Mouse (Mus musculus) stomach, embryonic 14.5 days (tissue): ENCODE measurements around the gene Pnkp. TPM values are rescaled to one million over a fixed set of nuclear protein-coding genes. Genes with fewer than 3 reads are reported as not detected.

Source experiments
- ATAC-seq: fragments of 200-750 bp; cut with Nextera tagmentation; 2 replicates; pipeline ENCODE4 v1.8.0; 2017; ENCODE audit warnings: low read depth, moderate TSS enrichment; ENCODE audit not compliant: insufficient number of reproducible peaks, insufficient read depth, low FRiP score
- H3K27ac ChIP-seq: fragments of 300-500 bp; sonication (generic); 2 replicates; pipeline ENCODE4 v1.5.1; 2014; ENCODE audit warnings: mild to moderate bottlenecking, low read length, moderate library complexity, mixed read lengths
- H3K27me3 ChIP-seq: fragments of 300-500 bp; sonication (generic); 2 replicates; pipeline ENCODE4 v1.6.1; 2014; ENCODE audit warnings: low read length, control low read depth, mixed read lengths; ENCODE audit not compliant: control insufficient read depth, insufficient read depth
- H3K36me3 ChIP-seq: fragments of 300-500 bp; sonication (generic); 2 replicates; pipeline ENCODE4 v1.6.1; 2014; ENCODE audit warnings: mild to moderate bottlenecking, control low read depth, low read length, moderate library complexity, mixed read lengths; ENCODE audit not compliant: control insufficient read depth, insufficient read depth
- H3K4me1 ChIP-seq: fragments of 300-500 bp; sonication (generic); 2 replicates; pipeline ENCODE4 v1.6.1; 2014; ENCODE audit warnings: low read length, control low read depth, mixed read lengths; ENCODE audit not compliant: control insufficient read depth, insufficient read depth
- H3K4me2 ChIP-seq: fragments of 300-500 bp; sonication (generic); replicated peaks from 2 replicates; pipeline ENCODE4 v1.6.1; 2014; ENCODE audit warnings: low read depth, low read length, control low read depth
- H3K4me3 ChIP-seq: fragments of 300-500 bp; sonication (generic); 2 replicates; pipeline ENCODE4 v1.5.1; 2014; ENCODE audit warnings: low read depth, low read length, control low read depth
- H3K9ac ChIP-seq: fragments of 300-500 bp; sonication (generic); replicated peaks from 2 replicates; pipeline ENCODE4 v1.6.1; 2014; ENCODE audit warnings: low read depth, mild to moderate bottlenecking, control low read depth, low read length, moderate library complexity, mixed read lengths
- H3K9me3 ChIP-seq: fragments of 300-500 bp; sonication (generic); 2 replicates; pipeline ENCODE4 v1.6.1; 2016; ENCODE audit warnings: low read depth, low read length, control low read depth; ENCODE audit not compliant: control insufficient read depth
- WGBS: fragments of 180-500 bp; shearing (Covaris S2); extraction: QIAGEN DNeasy Blood & Tissue Kit; methylation state at CpG from one replicate; pipeline ENCODE4 v1.1.7; 2014; 5-methylcytosine and 5-hydroxymethylcytosine counted together
- polyA plus RNA-seq: library from polyadenylated mRNA; unstranded; fragments of >200 nt; fragmentation: Nextera tagmentation; extraction: Ambion mirVana; gene quantifications from 2 replicates; pipeline ENCODE4 v1.2.1, GENCODE M21; 2014

Gene Pnkp
- polyA plus RNA-seq = 25.7 and 30.0 TPM in 2 replicates

GRCm38 (mm10) chr7:44857042-44857552 lies at the start of gene Pnkp:
Pnkp (plus strand) TSS chr7:44857139.
- peak within 1 kb of the TSS; percentile 96 for H3K4me2 ChIP-seq
- peak within 1 kb of the TSS; percentile 93 for H3K27ac ChIP-seq
- H3K9me3 ChIP-seq = no peaks in the 10 kb centered on the region
- peak within 1 kb of the TSS; percentile 64 for H3K9ac ChIP-seq
- WGBS = under 1% methylated on average over 32 of the region's 32 CpGs
- peak within 1 kb of the TSS; percentile 72 for H3K4me3 ChIP-seq
- peaks cover 40% of the 10 kb centered on the region for H3K4me1 ChIP-seq
- H3K36me3 ChIP-seq = peaks cover 22% of the 10 kb centered on the region
- no peaks in the 10 kb centered on the region for H3K27me3 ChIP-seq
- ATAC-seq = peak; percentile 24

- no peaks in the 10 kb centered on the region for H3K27me3 ChIP-seq
- ATAC-seq = no peak
- H3K9ac ChIP-seq = no peak overlapping the region
- no peak overlapping the region for H3K27ac ChIP-seq
- no peak overlapping the region for H3K4me2 ChIP-seq
- 75% methylated on average over 2 of the region's 2 CpGs for WGBS
- no peaks in the 10 kb centered on the region; the same call in 1 of the 2 replicates for H3K36me3 ChIP-seq
- no peaks in the 10 kb centered on the region for H3K9me3 ChIP-seq
- H3K4me3 ChIP-seq = no peak overlapping the region
- H3K4me1 ChIP-seq = no peaks in the 10 kb centered on the region
Observed at GRCm38 (mm10) chr7:44808927-44809326, 48.0 kb upstream of the Pnkp start.

- Histone ChIP-seq H3K4me1 (no peaks in the 10 kb centered on the region), H3K4me2 (no peak overlapping the region), H3K36me3 (peaks cover 4% of the 10 kb centered on the region; the same call in 1 of the 2 replicates), H3K27ac (no peak overlapping the region), H3K4me3 (no peak overlapping the region), H3K27me3 (no peaks in the 10 kb centered on the region), H3K9ac (no peak overlapping the region), H3K9me3 (no peaks in the 10 kb centered on the region)
- WGBS = 88% methylated on average over 3 of the region's 3 CpGs
- ATAC-seq = no peak
Observed at GRCm38 (mm10) chr7:44809466-44809865, 47.5 kb upstream of the Pnkp start.

GRCm38 (mm10) chr7:44810365-44810764 lies 46.6 kb upstream of the Pnkp start:
- Histone ChIP-seq H3K27ac (no peak overlapping the region), H3K9me3 (no peaks in the 10 kb centered on the region), H3K36me3 (peaks cover 4% of the 10 kb centered on the region; the same call in 1 of the 2 replicates), H3K4me2 (no peak overlapping the region), H3K4me1 (peaks cover 6% of the 10 kb centered on the region; the same call in 1 of the 2 replicates), H3K9ac (no peak overlapping the region), H3K27me3 (no peaks in the 10 kb centered on the region), H3K4me3 (no peak overlapping the region)
- ATAC-seq = no peak
- WGBS = 83% methylated on average over 4 of the region's 4 CpGs

- Histone ChIP-seq H3K4me1 (peaks cover 6% of the 10 kb centered on the region; the same call in 1 of the 2 replicates), H3K27me3 (no peaks in the 10 kb centered on the region), H3K27ac (no peak overlapping the region), H3K4me2 (no peak overlapping the region), H3K36me3 (peaks cover 4% of the 10 kb centered on the region; the same call in 1 of the 2 replicates), H3K4me3 (no peak overlapping the region), H3K9me3 (no peaks in the 10 kb centered on the region), H3K9ac (no peak overlapping the region)
- 78% methylated on average over 7 of the region's 7 CpGs for WGBS
- no peak for ATAC-seq
Observed at GRCm38 (mm10) chr7:44810819-44811557, 46.0 kb upstream of the Pnkp start.

- Histone ChIP-seq H3K27me3 (no peaks in the 10 kb centered on the region), H3K4me1 (peaks cover 13% of the 10 kb centered on the region), H3K9me3 (no peaks in the 10 kb centered on the region), H3K36me3 (peaks cover 4% of the 10 kb centered on the region; the same call in 1 of the 2 replicates), H3K4me3 (no peak overlapping the region), H3K9ac (no peak overlapping the region), H3K4me2 (no peak overlapping the region), H3K27ac (no peak overlapping the region)
- WGBS = 88% methylated on average over 20 of the region's 20 CpGs
- ATAC-seq = no peak
Observed at GRCm38 (mm10) chr7:44812651-44813325, 44.2 kb upstream of the Pnkp start.

- Histone ChIP-seq H3K36me3 (peaks cover 4% of the 10 kb centered on the region; the same call in 1 of the 2 replicates), H3K4me2 (no peak overlapping the region), H3K27me3 (no peaks in the 10 kb centered on the region), H3K9me3 (no peaks in the 10 kb centered on the region), H3K27ac (no peak overlapping the region), H3K4me3 (no peak overlapping the region), H3K9ac (no peak overlapping the region), H3K4me1 (peaks cover 25% of the 10 kb centered on the region)
- WGBS = 88% methylated on average over 3 of the region's 3 CpGs
- ATAC-seq = no peak
Observed at GRCm38 (mm10) chr7:44813985-44814384, 43.0 kb upstream of the Pnkp start.

GRCm38 (mm10) chr7:44814423-44814822 lies 42.5 kb upstream of the Pnkp start:
- peaks cover 4% of the 10 kb centered on the region; the same call in 1 of the 2 replicates for H3K36me3 ChIP-seq
- no peak overlapping the region for H3K27ac ChIP-seq
- ATAC-seq = no peak
- no peak overlapping the region for H3K4me2 ChIP-seq
- WGBS = 88% methylated on average over 4 of the region's 4 CpGs
- H3K4me1 ChIP-seq = peaks cover 29% of the 10 kb centered on the region
- H3K9me3 ChIP-seq = no peaks in the 10 kb centered on the region
- no peaks in the 10 kb centered on the region for H3K27me3 ChIP-seq
- no peak overlapping the region for H3K9ac ChIP-seq
- H3K4me3 ChIP-seq = no peak overlapping the region
